Mouse (Mus musculus) small intestine, adult 2 months (tissue): Measurements from ENCODE around the gene Tbc1d17.

Experiments
- CTCF ChIP-seq: fragments of 200-500 bp; IDR thresholded peaks from 2 replicates; pipeline ENCODE4 v1.5.1; 2012; ENCODE audit warnings: low read depth, mild to moderate bottlenecking, control low read depth, inconsistent platforms, low read length, moderate library complexity, mixed read lengths; ENCODE audit not compliant: insufficient replicate concordance, insufficient read length; ENCODE audit errors: extremely low read depth
- POLR2A ChIP-seq: fragments of 200-500 bp; IDR thresholded peaks from 2 replicates; pipeline ENCODE4 v1.6.1; 2012; ENCODE audit warnings: low read depth, mild to moderate bottlenecking, control low read depth, inconsistent platforms, low read length, moderate library complexity

DNA sequence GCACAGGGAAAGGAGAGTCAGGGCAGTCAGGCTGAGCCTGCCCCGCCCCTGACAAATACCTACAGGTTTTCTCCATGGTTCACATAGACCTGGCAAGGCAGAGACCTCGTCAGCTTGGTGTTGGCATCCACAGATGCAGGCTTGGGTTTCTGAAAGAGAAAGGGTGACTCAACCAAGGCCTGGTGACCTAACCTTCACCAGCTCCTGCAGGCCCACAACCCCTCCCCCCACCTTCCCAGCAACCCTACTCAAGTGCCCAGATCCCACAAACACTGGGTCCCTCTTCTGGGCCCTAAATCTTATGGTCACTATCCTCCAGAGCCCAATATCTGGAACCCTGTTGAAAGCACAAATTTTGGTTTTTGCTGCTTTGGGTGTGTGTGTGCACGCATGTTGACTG, 34.2 kb upstream of the Tbc1d17 start:
- TF ChIP-seq POLR2A (no peak), CTCF (no peak)
